Mouse (Mus musculus): ENCODE measurements around the gene Hydin. TPM values are rescaled to one million over a fixed set of nuclear protein-coding genes. Genes with fewer than 3 reads are reported as not detected.

Gene Hydin
- total RNA-seq, 2 experiments from 2014 or later: 0.07 to 0.24 TPM

DNA sequence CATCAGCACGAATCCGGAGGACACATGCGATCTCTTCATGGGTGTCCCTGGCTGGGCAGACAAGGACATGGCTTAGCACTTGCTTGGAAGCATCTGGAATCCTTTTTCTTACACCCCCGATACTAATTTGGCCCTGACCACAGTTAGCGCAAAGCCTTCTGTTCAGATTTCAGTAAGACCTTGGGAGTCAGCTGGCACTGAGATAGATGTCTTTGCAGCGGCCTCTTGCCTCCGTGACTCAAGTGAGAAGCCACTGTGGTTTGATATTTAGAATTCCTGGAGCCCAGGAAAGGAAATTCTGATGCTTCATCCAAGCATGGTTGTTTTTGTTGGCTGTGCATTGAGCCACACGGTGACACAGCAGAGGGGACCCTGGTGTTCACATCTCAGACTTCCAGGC, 157.4 kb downstream of the Hydin start:
- intact Hi-C loops (cut with DNase I): no loop called here
- no peak for DNase-seq

DNA sequence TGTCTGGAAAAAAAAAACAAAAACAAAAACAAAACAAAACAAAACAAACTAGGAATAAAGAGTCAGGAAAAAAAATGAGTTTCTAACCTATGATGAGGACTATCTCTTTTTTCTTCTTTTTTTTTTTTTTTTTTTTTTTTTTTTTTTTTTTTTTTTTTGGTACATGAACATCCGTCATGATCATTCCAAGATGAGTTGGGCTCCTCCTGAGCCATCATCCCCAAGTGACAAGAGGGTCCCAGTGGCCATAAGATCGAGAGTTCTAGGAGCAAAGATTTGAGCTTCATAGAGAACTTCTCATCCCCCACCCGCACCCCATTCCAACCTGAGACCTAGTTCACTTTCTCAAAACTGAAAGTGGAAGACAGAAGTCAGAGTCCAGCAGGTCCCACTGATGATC, 164.6 kb downstream of the Hydin start:
- intact Hi-C loops (cut with DNase I): no loop called here
- DNase-seq: no peak

DNA sequence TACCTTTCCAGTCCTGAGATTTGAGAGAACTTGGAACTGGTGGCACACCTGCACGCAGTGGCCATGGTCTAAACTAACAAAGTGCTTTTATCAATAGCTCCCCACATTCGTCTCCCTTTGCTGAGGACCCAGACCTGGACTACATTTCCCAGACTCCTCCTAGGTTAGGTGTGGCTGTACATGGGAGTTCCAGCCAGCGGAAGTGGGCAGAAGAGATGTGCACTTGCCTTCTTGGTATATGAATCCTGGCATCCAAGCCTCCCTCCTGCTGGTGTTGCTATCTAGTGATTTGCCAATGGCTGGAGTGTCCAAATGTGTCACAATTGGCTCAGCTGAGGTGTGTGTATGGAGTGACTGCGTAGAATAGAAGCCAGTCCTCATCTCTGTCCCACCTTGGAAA, 173.8 kb downstream of the Hydin start:
- intact Hi-C loops (cut with DNase I): no loop called here
- no peak for DNase-seq

DNA sequence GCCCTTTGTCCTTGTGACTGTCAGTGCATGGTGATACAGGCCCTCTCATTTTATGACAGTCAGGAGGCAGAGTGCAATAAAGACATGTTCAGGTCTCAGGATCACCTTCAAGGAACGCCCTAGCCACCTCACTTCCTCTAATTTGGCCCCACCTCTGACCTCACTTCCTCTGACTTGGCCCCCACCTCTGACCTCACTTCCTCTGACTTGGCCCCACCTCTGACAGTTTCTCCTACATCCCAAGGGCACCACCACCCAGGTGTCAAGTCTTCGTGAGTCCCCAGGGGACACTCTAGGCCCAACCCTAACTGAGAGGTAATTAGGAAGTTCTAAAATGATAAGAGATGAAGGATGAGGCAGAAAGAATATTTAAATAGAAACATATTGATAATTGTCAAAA, 177.5 kb downstream of the Hydin start:
- DNase-seq: no peak
- intact Hi-C loops (cut with DNase I): no loop called here

DNA sequence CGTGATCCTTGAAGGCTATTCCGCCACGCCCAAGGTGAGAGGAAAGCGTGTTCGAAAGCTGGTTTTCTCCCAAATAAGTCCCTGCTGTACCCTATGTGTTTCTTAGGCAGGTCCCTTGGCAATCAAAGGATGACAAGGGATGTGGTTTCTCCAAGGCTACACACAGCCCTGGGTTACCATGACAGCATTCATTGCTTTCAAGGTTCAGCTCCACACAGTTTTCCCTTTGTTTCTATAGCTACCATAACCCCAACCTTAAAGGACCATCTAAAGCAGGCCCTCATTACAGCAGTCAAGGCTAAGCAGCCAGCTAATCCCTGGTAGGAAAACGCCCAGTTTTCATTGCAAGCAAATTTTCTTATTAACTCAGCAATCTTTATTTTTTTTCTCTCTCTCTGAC, 183.7 kb downstream of the Hydin start:
- no peak for DNase-seq
- intact Hi-C loops (cut with DNase I): no loop called here

DNA sequence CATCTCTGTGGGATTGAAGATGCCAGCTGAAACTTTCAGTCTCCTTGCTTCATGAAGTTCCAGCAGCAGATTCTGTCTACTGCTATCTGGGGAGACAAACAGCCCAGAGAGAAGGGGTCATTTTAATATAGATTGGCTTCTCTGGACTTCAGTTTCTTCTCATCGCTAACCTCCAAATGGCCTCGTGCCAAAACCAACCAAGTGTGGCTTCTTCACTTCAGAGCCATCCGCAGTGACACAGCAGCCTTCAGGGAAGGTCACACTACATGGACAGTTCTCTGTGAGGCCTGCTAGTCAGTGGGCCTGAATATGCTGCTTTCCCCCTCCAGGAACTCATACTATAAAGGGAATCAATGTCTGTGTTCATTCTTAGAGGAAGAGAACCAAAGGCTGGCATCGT, 187.7 kb downstream of the Hydin start:
- intact Hi-C loops (cut with DNase I): no loop called here
- no peak for DNase-seq

DNA sequence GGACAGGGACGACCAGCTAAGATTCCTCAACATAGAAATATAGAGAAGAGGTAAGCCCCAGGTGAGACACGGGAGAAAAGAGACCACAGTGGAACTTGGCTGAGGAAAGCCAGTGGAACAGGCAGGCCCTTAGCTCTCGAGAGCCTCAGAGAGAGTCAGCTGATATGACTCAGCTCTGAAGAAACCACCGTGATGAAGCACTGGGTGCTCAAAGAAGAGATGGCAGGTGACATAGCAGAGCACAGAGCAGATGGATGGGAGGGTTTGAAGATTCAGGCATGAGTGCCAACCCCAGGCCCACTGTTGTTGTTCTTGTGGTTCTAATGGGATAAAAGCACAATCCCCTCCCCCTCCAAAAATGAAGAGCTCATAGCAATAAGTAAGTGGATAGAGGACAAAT, 190.6 kb downstream of the Hydin start:
- no peak for DNase-seq
- intact Hi-C loops (cut with DNase I): no loop called here

DNA sequence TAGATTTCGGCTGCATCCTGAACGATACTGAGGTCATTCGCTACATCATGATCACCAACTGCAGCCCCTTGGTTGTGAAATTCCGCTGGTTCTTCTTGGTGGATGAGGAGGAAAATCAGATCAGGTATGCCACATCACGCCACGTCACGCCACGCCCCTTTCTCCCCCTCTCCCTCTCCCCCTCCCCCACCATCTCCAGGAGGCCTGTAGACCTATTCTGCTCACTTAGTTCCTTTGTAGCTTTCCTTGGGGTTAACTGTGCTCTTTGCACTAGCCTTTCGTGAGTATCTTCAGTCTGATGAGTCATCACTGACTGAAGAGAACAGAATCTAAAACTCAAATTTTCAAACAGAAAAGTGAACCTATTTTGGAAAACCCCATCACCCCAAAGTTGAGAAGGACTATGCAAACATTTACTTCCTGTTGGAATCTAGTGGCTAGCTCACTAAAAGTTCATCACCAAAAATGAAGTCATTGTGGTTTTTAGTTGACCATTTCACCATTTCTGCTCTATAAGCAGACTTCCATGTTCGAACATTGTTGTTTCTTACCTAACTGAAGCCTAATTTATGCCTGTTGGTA, 195.9 kb downstream of the Hydin start:
- no peak for DNase-seq
- intact Hi-C loops (cut with DNase I): no loop called here

DNA sequence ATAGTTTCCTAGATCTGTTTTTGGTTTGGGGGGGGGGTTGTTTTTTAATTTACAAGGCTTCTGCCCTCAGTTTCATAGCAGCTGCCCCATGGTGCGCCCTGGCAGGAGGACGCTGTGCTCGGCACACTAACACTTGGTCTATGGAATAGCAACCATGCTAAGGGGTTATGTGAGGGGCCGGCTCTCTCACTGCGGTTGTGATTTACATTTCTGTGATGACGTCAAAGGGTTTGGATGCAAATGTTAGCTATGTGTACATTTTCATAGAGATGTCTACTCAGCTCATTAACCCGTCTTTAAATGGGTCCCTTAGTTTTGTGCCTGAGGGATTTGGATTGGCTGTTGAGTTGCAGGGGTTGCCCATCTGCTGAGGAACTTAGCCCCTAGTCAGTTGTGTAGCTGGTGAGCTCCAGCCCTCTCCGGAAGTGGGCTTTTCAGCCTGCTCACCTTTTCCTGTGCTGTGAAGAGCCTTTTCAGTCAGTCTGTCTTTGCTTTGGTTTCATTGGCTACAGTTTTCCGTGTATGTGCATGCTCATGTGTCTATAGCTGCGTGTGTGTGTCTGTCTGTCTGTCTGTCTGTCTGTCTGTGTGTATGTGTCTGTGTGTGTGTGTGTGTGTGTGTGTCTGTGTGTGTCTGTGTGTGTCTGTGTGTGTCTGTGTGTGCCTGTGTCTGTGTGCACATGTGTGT, 197.1 kb downstream of the Hydin start:
- DNase-seq: no peak
- intact Hi-C loops (cut with DNase I): no loop called here

DNA sequence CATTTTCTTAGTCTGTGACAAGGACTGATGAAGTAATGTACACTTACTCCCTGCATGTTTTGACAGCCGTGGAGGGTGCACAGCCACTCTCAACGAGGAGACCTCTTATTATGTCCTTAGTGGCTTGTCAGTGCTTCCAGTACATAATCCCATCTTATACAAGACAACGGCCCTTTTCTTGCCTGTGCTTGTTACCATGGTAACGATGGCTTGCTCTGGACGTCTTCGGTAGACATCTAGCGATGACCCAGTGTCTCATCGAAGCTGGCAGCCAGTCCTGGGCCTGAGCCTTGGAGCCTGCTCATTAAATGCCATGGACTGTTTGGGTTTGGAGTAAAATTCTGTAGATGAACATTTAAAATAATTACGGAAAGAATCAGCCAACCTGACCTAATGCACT, 198.8 kb downstream of the Hydin start:
- DNase-seq: no peak
- intact Hi-C loops (cut with DNase I): no loop called here

DNA sequence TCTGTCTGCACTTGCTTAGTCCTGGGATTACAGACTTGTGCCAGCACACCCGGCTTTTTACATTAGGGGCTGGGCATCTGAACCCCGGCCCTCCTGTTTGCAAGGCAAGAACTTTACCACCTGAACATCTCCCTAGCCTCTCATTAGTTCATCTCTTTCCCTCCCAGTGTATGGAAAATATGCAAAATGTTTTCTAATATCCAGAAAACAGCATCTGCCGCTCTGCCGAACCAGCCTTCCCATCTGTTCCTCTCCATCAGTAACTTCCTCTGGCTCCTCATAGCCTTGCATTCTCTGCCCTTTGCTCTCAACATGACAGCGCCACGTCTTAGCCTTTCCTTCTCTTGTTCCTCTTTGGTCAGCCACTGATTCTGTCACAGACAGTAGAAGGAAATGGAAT, 210.5 kb downstream of the Hydin start:
- intact Hi-C loops (cut with DNase I): loop anchor here (5.0 kb wide), 1 partner anchor 330 kb away; no protein-coding TSS in a partner anchor
- no peak for DNase-seq

DNA sequence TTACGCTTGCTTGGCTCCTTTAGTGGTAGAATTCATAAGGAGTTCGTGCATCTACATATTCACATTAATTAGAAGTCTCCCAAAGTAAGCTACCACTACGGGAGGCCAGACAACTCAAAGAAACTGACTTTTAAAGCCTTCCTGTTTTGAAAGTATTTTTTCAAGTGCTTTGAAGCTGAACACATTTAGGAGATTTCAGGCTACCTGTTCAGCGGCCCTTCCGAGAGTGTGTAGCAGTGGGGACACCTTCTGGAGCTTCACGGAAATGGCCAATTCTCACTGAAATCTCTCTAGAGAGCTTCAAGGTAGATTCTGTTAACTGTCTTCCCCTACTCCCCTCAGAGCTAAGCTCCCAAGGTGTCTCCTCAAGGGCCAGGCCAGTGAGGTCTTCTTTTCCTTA, 211.8 kb downstream of the Hydin start:
- DNase-seq: peak in 1 of 2 experiments; percentile 13
- intact Hi-C loops (cut with DNase I): loop anchor here (5.0 kb wide), 1 partner anchor 331 kb away; no protein-coding TSS in a partner anchor

DNA sequence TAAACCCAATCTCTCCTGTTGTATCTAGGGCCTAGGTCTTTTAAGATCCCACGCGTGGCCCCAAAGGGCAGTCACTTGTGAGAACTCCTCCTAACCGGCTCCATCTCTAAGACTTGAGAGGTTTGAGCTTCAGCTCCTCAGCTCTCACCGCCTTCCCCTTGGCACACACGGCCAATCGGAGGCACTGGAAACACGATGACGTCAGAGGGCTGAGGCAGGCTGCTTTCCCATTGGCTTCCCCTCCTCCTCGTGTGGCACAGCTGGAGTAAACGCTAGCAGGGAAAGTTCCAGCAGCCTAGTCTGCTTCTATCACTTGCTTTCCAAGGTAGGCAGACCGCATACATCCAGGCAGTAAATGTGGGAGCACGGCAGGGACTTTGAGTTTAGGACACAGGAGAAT, 212.6 kb downstream of the Hydin start:
- intact Hi-C loops (cut with DNase I): loop anchor here (1.0 to 5.0 kb wide), 2 partner anchors 332 to 349 kb away; no protein-coding TSS in a partner anchor

DNA sequence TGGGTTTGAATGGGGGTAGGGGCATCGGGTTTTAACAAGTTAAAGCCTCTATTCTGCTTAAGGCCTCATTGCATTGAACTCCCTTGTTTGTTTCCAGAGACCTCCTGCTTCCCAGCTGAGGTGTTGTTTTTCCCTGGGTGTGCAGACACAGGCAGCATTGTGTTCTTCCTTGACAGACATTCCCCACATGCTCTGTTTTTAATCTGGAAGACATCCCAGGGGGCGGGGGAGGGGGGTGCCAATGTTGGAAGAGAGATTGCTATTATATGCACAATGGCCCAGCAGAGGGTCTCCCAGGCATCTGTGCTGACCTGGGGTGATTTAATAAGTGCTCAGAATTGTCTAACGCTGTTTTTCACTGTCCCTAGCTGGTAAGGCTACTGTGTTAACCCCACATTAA, 215.5 kb downstream of the Hydin start:
- DNase-seq: no peak
- intact Hi-C loops (cut with DNase I): no loop called here

More for the DNA sequence above, 212.6 kb downstream of the Hydin start:
- DNase-seq: no peak

DNA sequence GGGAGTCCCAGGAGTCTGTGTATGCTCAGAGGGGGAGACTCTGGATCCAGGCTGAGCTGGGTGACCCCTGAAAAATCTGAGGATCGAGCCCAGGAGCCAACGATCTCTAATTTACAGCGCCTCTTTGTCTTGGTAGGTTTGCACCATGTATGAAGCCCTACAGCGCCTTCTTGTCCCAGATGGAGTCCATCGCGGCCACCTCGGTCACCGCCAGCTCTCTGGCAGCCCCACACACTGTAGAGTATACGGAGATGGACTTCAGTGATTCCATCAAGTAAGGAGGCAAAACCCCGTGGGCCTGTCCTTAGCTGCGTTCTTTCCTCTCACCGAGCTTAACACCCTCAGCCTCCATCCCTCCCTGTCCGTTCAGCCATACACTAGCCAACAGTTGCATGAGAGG, 218.5 kb downstream of the Hydin start:
- no peak for DNase-seq
- intact Hi-C loops (cut with DNase I): no loop called here

DNA sequence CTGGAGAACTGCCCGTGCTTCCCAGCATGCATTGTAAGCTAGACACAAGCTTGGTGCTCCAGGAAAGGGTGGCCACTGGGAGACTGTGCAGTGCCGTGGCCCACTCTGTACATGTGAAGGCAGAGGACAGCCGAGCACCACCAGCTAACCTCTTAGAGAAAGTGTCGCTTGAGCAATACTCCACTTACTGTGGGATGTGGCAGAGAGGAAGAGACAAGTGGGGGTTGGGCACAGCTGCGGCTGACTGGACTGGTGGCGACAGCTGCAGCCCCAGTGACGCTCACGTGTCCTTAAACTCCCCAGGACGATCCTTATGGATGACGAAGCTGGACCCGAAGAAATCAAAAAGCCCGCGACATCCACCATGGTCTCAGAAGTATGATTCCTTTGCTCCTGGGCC, 219.2 kb downstream of the Hydin start:
- intact Hi-C loops (cut with DNase I): no loop called here
- DNase-seq: no peak

DNA sequence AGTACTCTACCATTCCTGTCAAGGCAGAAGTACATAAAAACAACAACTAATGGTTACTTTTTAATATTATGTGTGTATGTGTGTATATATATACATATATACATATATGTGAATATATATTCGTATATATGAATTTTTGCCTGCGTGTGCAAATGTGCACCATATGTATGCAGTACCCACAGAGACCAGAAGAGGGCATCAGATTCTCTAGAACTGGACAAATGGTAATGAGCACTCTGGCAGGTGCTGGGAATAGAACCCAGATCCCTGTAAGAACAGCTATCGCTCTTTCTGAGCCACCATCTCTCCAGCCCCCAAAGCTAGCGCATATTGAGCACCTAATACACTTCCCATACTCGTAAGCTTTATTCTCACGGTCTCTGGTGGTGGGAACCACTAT, 220.9 kb downstream of the Hydin start:
- DNase-seq: no peak
- intact Hi-C loops (cut with DNase I): no loop called here

DNA sequence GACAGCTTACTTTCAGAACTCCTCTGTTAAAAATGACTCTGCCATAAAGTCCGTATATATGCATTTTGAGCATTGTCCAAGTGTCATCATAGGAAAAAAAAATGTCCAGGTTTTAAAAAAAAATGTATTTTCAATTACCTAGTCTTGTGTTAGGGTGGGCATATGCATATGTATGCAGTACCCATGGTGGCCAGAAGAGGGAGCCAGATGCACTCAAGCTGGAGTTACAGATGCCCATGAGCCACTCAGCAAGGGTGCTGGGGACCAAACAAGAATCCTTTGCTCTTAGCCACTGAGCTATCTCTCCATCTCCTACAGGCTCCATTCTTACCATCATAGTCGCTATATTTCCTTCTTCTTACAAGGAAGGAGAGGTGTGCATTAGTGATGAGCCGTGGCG, 222.6 kb downstream of the Hydin start:
- intact Hi-C loops (cut with DNase I): no loop called here
- no peak for DNase-seq

DNA sequence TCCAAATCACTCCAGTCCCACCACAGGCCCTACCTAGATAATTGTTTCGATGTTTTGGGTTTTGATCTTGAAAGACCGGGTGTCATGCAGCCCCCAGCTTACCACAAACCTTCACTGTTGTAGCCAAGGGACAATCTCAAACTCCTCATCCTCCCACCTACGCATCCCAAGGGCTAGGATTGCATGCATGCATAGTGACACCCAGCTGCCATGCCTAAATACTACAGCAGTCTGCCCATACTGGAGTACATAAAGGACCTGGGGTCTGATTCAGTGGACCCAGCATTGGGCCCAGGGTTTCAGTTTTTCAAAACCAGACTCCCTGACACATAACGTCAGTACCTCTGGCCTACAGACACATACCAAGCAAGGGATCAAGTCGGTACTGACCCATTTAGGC, 224.3 kb downstream of the Hydin start:
- DNase-seq: no peak
- intact Hi-C loops (cut with DNase I): no loop called here

DNA sequence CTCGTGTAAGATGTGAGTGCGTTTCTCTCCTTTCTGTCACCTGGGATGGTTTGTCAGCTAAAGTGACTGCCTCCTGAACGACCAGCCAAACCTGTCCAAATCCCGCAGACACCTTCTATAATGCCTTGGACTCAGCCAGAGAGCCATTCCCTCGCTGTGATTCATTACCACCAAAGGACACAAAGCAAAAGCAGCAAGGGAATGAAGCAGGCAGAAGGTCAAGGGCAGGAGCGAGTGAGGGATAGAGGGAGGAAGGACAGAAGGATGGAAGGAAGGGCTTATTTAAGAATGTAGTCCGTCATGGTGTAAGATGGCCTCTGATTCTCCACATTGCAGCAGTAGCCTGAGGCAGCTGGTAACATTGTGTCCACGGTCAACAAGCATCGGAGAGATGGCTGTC, 229.5 kb downstream of the Hydin start:
- no peak for DNase-seq
- intact Hi-C loops (cut with DNase I): no loop called here

DNA sequence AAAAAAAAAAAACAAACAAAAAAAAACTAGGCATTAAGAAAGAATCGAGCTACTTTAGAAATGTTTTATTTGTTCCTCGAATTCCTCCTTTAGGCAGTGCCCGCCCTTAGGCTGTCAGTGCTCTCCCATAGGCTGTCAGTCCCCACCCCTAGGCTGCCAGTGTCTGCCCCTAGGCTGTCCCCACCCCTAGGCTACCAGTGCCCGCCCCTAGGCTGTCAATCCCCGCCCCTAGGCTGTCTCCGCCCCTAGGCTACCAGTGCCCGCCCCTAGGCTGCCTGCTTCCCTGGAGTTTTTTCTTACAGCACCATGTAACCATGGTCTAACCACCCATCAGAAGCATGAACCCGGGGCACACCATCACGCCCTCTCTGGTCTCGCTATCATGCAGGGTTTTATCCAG, 233.5 kb downstream of the Hydin start:
- no peak for DNase-seq
- intact Hi-C loops (cut with DNase I): no loop called here

DNA sequence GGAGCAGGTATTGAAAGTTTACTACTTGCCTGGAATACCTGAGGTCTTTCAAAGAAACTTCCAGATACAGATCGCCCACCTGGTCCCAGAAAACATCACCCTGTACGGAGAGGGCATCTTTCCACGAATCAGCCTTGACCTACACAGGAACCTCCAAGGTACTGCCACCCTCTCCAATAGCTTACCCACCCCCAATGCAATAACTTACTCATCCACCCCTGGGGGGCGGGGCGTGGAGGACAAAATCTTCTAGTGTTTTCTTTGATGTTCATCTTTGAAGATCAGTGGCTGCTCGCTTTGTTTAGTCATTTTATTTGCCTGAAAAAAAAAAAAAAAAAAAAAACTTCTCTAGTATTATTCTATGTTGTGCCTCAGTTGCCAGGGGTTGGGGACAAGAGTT, 233.9 kb downstream of the Hydin start:
- intact Hi-C loops (cut with DNase I): no loop called here
- no peak for DNase-seq

DNA sequence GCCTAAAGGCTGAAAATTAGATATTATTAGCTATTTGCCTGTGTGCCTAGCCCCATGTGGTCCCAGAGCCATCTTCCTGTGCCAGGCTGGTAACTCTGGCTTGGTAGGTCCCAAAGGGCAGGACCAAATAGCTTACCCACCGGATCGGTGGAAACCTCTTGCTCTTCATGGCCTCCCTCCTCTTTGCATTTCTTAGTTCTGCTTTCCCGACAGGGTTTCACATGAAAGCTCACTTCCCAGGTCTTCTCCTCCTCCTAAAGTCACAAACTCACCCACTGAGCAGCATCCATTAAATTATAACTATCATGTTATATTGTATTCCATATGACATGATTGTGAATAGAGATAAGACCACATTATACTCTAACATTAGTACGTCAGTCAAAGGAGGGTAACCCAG, 234.6 kb downstream of the Hydin start:
- intact Hi-C loops (cut with DNase I): no loop called here
- DNase-seq: no peak

Data from heart, postnatal 14 days (tissue).